Mouse (Mus musculus): ENCODE data around the gene Gm5724. TPM values are rescaled to one million over a fixed set of nuclear protein-coding genes. Genes with fewer than 3 reads are reported as not detected.

Gm5724 gene
- polyA plus RNA-seq (2017; shearing (Covaris generic)), result under 1 TPM in 1 of 2 experiments, not detected in 1; 0.06 TPM

GRCm38 (mm10) chr6:141773710-141774109, at the start of gene Gm5724:
TSS of gene Gm5724 (minus strand) at chr6:141773810.

Other genes starting within 250 kb of the Gm5724 start
- under 1 TPM in 1 of 2 experiments, not detected in 1; 0.06 TPM for gene Slco1c1, start 249.4 kb downstream of the Gm5724 start, polyA plus RNA-seq (2017; shearing (Covaris generic))
- gene Slco1b2, start 144.3 kb downstream of the Gm5724 start, polyA plus RNA-seq (2017; shearing (Covaris generic)), result not detected
- gene Slco1a4, start 82.4 kb upstream of the Gm5724 start, polyA plus RNA-seq (2017; shearing (Covaris generic)), result under 1 TPM in 1 of 2 experiments, not detected in 1; 0.16 TPM
- gene Slco1a1, start 173.2 kb upstream of the Gm5724 start, polyA plus RNA-seq (2017; shearing (Covaris generic)), result not detected
- gene Gm6614, start 237.6 kb upstream of the Gm5724 start, polyA plus RNA-seq (2017; shearing (Covaris generic)), result not detected

Data from activated CD4-positive, CD25-positive, alpha-beta regulatory T cell (primary cell).